Mouse (Mus musculus): ENCODE data around the gene Cyp2d22.

The Cyp2d22 gene

GRCm38 (mm10) chr15:82346580-82347302, 33.3 kb downstream of the Cyp2d22 start:
- DNase-seq (ENCODE audit: low read depth, low spot score) = no peak

- DNase-seq (ENCODE audit: low read depth, low spot score) = peak; percentile 99
Measured at GRCm38 (mm10) chr15:82345820-82346470, 34.1 kb downstream of the Cyp2d22 start.

GRCm38 (mm10) chr15:82344971-82345370, 35.1 kb downstream of the Cyp2d22 start:
- DNase-seq (ENCODE audit: low read depth, low spot score) = no peak

- no peak for DNase-seq (ENCODE audit: low read depth, low spot score)
Measured at GRCm38 (mm10) chr15:82343368-82344287, 36.4 kb downstream of the Cyp2d22 start.

GRCm38 (mm10) chr15:82342543-82342935, 37.5 kb downstream of the Cyp2d22 start:
- DNase-seq (ENCODE audit: low read depth, low spot score) = no peak

- DNase-seq (ENCODE audit: low read depth, low spot score) = no peak
Measured at GRCm38 (mm10) chr15:82341675-82342542, 38.2 kb downstream of the Cyp2d22 start.

- DNase-seq (ENCODE audit: low read depth, low spot score) = no peak
Measured at GRCm38 (mm10) chr15:82341036-82341501, 39.0 kb downstream of the Cyp2d22 start.

GRCm38 (mm10) chr15:82340414-82341035, 39.5 kb downstream of the Cyp2d22 start:
- DNase-seq (ENCODE audit: low read depth, low spot score) = no peak

- DNase-seq (ENCODE audit: low read depth, low spot score) = no peak
Measured at GRCm38 (mm10) chr15:82339634-82340254, 40.3 kb downstream of the Cyp2d22 start.

- DNase-seq (ENCODE audit: low read depth, low spot score) = no peak
Measured at GRCm38 (mm10) chr15:82339150-82339549, 40.9 kb downstream of the Cyp2d22 start.

GRCm38 (mm10) chr15:82338593-82339112, 41.4 kb downstream of the Cyp2d22 start, which contains the start of the genes Naga, Pheta2 and Smdt1:
Gene Naga (minus strand): TSS chr15:82338925.
Gene Pheta2 (plus strand): TSS chr15:82338942.
Gene Smdt1 (plus strand): TSS chr15:82338959.
- peak; percentile 96 for DNase-seq (ENCODE audit: low read depth, low spot score)

- DNase-seq (ENCODE audit: low read depth, low spot score) = no peak
Measured at GRCm38 (mm10) chr15:82337875-82338274, 42.2 kb downstream of the Cyp2d22 start.

- DNase-seq (ENCODE audit: low read depth, low spot score) = no peak
Measured at GRCm38 (mm10) chr15:82336629-82337028, 43.4 kb downstream of the Cyp2d22 start.

GRCm38 (mm10) chr15:82335194-82335593, 44.9 kb downstream of the Cyp2d22 start:
- DNase-seq (ENCODE audit: low read depth, low spot score) = no peak

- DNase-seq (ENCODE audit: low read depth, low spot score) = no peak
Measured at GRCm38 (mm10) chr15:82325382-82325781, 54.7 kb downstream of the Cyp2d22 start.

GRCm38 (mm10) chr15:82322195-82322594, 57.9 kb downstream of the Cyp2d22 start:
- no peak for DNase-seq (ENCODE audit: low read depth, low spot score)
